Mouse (Mus musculus) lung, adult 2 months (tissue): ENCODE measurements around the gene Pja2.

ENCODE experiments used
- CTCF ChIP-seq: fragments of 200-500 bp; IDR thresholded peaks from 2 replicates; pipeline ENCODE4 v1.5.1; 2011; ENCODE audit warnings: mild to moderate bottlenecking, low read length, control low read depth; ENCODE audit not compliant: insufficient read depth
- POLR2A ChIP-seq: fragments of 200-500 bp; IDR thresholded peaks from 2 replicates; pipeline ENCODE4 v1.6.1; 2011; ENCODE audit warnings: low read depth, mild to moderate bottlenecking, control low read depth, low read length, borderline replicate concordance; ENCODE audit errors: extremely low read depth

GRCm38 (mm10) chr17:64277649-64278212 lies 54.0 kb downstream of the Pja2 start:
- TF ChIP-seq POLR2A (no peak), CTCF (no peak)
